ENCODE assay signal across 25 mouse cellular contexts in genomic region chr1:130811316-130811715, GRCm38 (mm10). TPM values are rescaled to one million over a fixed set of nuclear protein-coding genes. Genes with fewer than 3 reads are reported as not detected.
"Had no signal": no experiment of that assay in that cellular context is flagged by ENCODE, and none has a peak within 500 bp of the region (broad histone marks: within the 10 kb centered on the region; RNA-seq: fewer than 3 reads in every experiment).

No protein-coding gene starts in this region.

- DNase-seq: layer of hippocampus, adult 9-11 months; liver; lung, adult 18-20 months; lung, postnatal 10 days; lung, postnatal 36 days; midbrain, embryonic 14.5 days; right cerebral cortex, adult 18-20 months; right cerebral cortex, postnatal 14 days; right cerebral cortex, postnatal 4 days; thymus, adult 2 months; thymus, postnatal 14 days; thymus, postnatal 4 days had no signal

- H3K9ac ChIP-seq: limb, embryonic 13.5 days; liver, embryonic 12.5 days; liver, embryonic 15.5 days; lung, embryonic 15.5 days; neural tube, embryonic 12.5 days; neural tube, embryonic 15.5 days had no signal

- H3K27ac ChIP-seq: kidney, postnatal 0 days; layer of hippocampus, adult 2 months; limb, embryonic 10.5 days; limb, embryonic 13.5 days; liver, embryonic 12.5 days; liver, embryonic 15.5 days; lung, embryonic 15.5 days; neural tube, embryonic 12.5 days; neural tube, embryonic 15.5 days; stomach, postnatal 0 days had no signal

- H3K4me2 ChIP-seq: limb, embryonic 13.5 days; liver, embryonic 12.5 days; liver, embryonic 15.5 days; lung, embryonic 15.5 days; midbrain, embryonic 11.5 days; neural tube, embryonic 12.5 days; neural tube, embryonic 15.5 days had no signal

- H3K4me3 ChIP-seq: layer of hippocampus, adult 2 months; limb, embryonic 10.5 days; limb, embryonic 13.5 days; liver, embryonic 12.5 days; liver, embryonic 15.5 days; lung, embryonic 15.5 days; megakaryocyte, embryonic 14.5 days; neural tube, embryonic 12.5 days; neural tube, embryonic 15.5 days had no signal

- H3K27me3 ChIP-seq: limb, embryonic 13.5 days; liver, embryonic 12.5 days; liver, embryonic 15.5 days; lung, embryonic 15.5 days; neural tube, embryonic 12.5 days; neural tube, embryonic 15.5 days had no signal

- H3K4me1 ChIP-seq: limb, embryonic 10.5 days; limb, embryonic 13.5 days; liver, embryonic 12.5 days; liver, embryonic 15.5 days; lung, embryonic 15.5 days; neural tube, embryonic 12.5 days; neural tube, embryonic 15.5 days had no signal

- H3K36me3 ChIP-seq: limb, embryonic 10.5 days; limb, embryonic 13.5 days; liver, embryonic 12.5 days; liver, embryonic 15.5 days; lung, embryonic 15.5 days; neural tube, embryonic 12.5 days; neural tube, embryonic 15.5 days had no signal

- H3K9me3 ChIP-seq: limb, embryonic 10.5 days; limb, embryonic 13.5 days; liver, embryonic 12.5 days; liver, embryonic 15.5 days; lung, embryonic 15.5 days; megakaryocyte, embryonic 14.5 days; neural tube, embryonic 12.5 days; neural tube, embryonic 15.5 days had no signal

- ATAC-seq: liver, embryonic 12.5 days had no signal

RNA-seq across cellular contexts. Expression of gene Fcamr, which starts 10.6 kb away (rescaled TPM):
- polyA plus RNA-seq: limb, embryonic 10.5 days; limb, embryonic 13.5 days; liver, embryonic 12.5 days; liver, embryonic 15.5 days; lung, embryonic 15.5 days; midbrain, embryonic 11.5 days; midbrain, embryonic 14.5 days; neural tube, embryonic 12.5 days; neural tube, embryonic 15.5 days had no signal

RNA-seq across cellular contexts. Expression of gene Pigr, which starts 15.2 kb away (rescaled TPM):
- polyA plus RNA-seq: limb, embryonic 10.5 days; limb, embryonic 13.5 days; lung, embryonic 15.5 days; midbrain, embryonic 11.5 days; midbrain, embryonic 14.5 days; neural tube, embryonic 12.5 days; neural tube, embryonic 15.5 days; stomach, embryonic 14.5 days had no signal

RNA-seq across cellular contexts. Expression of gene Fcmr, which starts 54.2 kb away (rescaled TPM):
- polyA plus RNA-seq: limb, embryonic 13.5 days; liver, embryonic 12.5 days; liver, embryonic 15.5 days; lung, embryonic 15.5 days; midbrain, embryonic 14.5 days; neural tube, embryonic 12.5 days; stomach, embryonic 14.5 days; stomach, postnatal 0 days had no signal
